Comparison of ENCODE assay signal across 10 mouse cellular contexts in genomic region chr10:10300915-10301439, GRCm38 (mm10).
DNase-seq lines count a peak whose midpoint lies in the region; ATAC-seq lines count a peak whose summit lies in the region.
"Had no signal": no experiment of that assay in that cellular context is flagged by ENCODE, and none has a peak within 500 bp of the region (broad histone marks: within the 10 kb centered on the region; RNA-seq: fewer than 3 reads in every experiment).

No protein-coding gene starts in this region.

- no peaks in the 10 kb centered on the region for H3K9me3 ChIP-seq in midbrain, embryonic 15.5 days

- H3K27me3 ChIP-seq in midbrain, embryonic 15.5 days (replicated peaks), result no peaks in the 10 kb centered on the region

- H3K27ac ChIP-seq in midbrain, embryonic 15.5 days, result no peak overlapping the region

- H3K4me3 ChIP-seq in midbrain, embryonic 15.5 days, result no peak overlapping the region

- no peak overlapping the region for H3K9ac ChIP-seq in midbrain, embryonic 15.5 days

- H3K4me2 ChIP-seq in midbrain, embryonic 15.5 days, result no peak overlapping the region

- no peaks in the 10 kb centered on the region for H3K36me3 ChIP-seq in midbrain, embryonic 15.5 days (replicated peaks)

- H3K4me1 ChIP-seq in midbrain, embryonic 15.5 days, result 0 out of 2 replicates have a peak, but pooled peaks cover 4% of the 10 kb centered on the region

- peak; percentile 79 for DNase-seq in Muller cell, postnatal 12 days (ENCODE audit: inconsistent ontology term)
- DNase-seq in embryo, embryonic 10 days (ENCODE audit: low spot score), result peak; percentile 87
- DNase-seq in kidney, adult 11 months, result peak; percentile 74
- DNase-seq in left cerebral cortex, postnatal 4 days, result no peak
- no peak for DNase-seq in cerebellum, adult 8-10 months
- no peak for DNase-seq in layer of hippocampus, postnatal 10 days (ENCODE audit: low spot score in 2 of 2)
- DNase-seq: heart, postnatal 36 days; spleen, adult 18-20 months had no signal

- intact Hi-C loops in left cerebral cortex, postnatal 4 days (cut with DNase I), result loop anchor here (10.0 kb wide), 1 partner anchor 1626 kb away; no protein-coding TSS in a partner anchor

- WGBS in midbrain, embryonic 15.5 days, result 19% methylated on average over 8 of the region's 8 CpGs

- ATAC-seq in midbrain, embryonic 15.5 days (replicated peaks), result peak; percentile 50; the same call in 1 of the 2 replicates
- ATAC-seq: lung, postnatal 0 days had no signal

Comparison
In these comparisons a context has a peak if more than half of its experiments do, and no peak if none do; other contexts are left out.
1. DNase-seq: peak in Muller cell, postnatal 12 days (single experiment), embryo, embryonic 10 days (single experiment) and kidney, adult 11 months (single experiment); none in left cerebral cortex, postnatal 4 days (single experiment), cerebellum, adult 8-10 months (single experiment) and layer of hippocampus, postnatal 10 days (0 of 2).